28 mouse cellular contexts compared by ENCODE assay signal in genomic region chr11:9647272-9647671, GRCm38 (mm10).
DNase-seq lines count a peak whose midpoint lies in the region; ATAC-seq lines count a peak whose summit lies in the region.
"Had no signal": no experiment of that assay in that cellular context is flagged by ENCODE, and none has a peak within 500 bp of the region (broad histone marks: within the 10 kb centered on the region; RNA-seq: fewer than 3 reads in every experiment).

No protein-coding gene starts in this region.

- 84% methylated on average over 3 of the region's 3 CpGs for WGBS in forebrain, embryonic 14.5 days
- 90% methylated on average over 3 of the region's 3 CpGs for WGBS in forebrain, embryonic 11.5 days
- 78% methylated on average over 3 of the region's 3 CpGs for WGBS in hindbrain, embryonic 16.5 days
- whole genome bisulfite sequencing in hindbrain, embryonic 12.5 days, result 80% methylated on average over 3 of the region's 3 CpGs
- WGBS in midbrain, embryonic 16.5 days, result 84% methylated on average over 3 of the region's 3 CpGs
- 88% methylated on average over 3 of the region's 3 CpGs for WGBS in midbrain, embryonic 14.5 days

- H3K9ac ChIP-seq in forebrain, embryonic 14.5 days (ENCODE audit: low read length), result no peak overlapping the region
- no peak overlapping the region for H3K9ac ChIP-seq in forebrain, embryonic 11.5 days (ENCODE audit: low read length)
- no peak overlapping the region for H3K9ac ChIP-seq in hindbrain, embryonic 16.5 days (ENCODE audit: low read depth, low read length)
- no peak overlapping the region for H3K9ac ChIP-seq in hindbrain, embryonic 12.5 days
- H3K9ac ChIP-seq in midbrain, embryonic 16.5 days (ENCODE audit: low read depth, low read length), result no peak overlapping the region
- no peak overlapping the region for H3K9ac ChIP-seq in midbrain, embryonic 14.5 days (replicated peaks; ENCODE audit: low read length)
- H3K9ac ChIP-seq: embryonic facial prominence, embryonic 13.5 days; forebrain, embryonic 15.5 days; hindbrain, embryonic 14.5 days; intestine, embryonic 15.5 days had no signal

- H3K4me1 ChIP-seq in forebrain, embryonic 14.5 days (ENCODE audit: control insufficient read depth, insufficient read depth, low read length), result no peaks in the 10 kb centered on the region
- no peaks in the 10 kb centered on the region for H3K4me1 ChIP-seq in forebrain, embryonic 11.5 days (replicated peaks; ENCODE audit: control insufficient read depth, insufficient read depth, low read length)
- H3K4me1 ChIP-seq in hindbrain, embryonic 16.5 days (ENCODE audit: control insufficient read depth, insufficient read depth, low read depth, low read length), result no peaks in the 10 kb centered on the region
- no peaks in the 10 kb centered on the region for H3K4me1 ChIP-seq in hindbrain, embryonic 12.5 days
- H3K4me1 ChIP-seq in midbrain, embryonic 16.5 days (ENCODE audit: control insufficient read depth, insufficient read depth, low read length), result no peaks in the 10 kb centered on the region
- no peaks in the 10 kb centered on the region for H3K4me1 ChIP-seq in midbrain, embryonic 14.5 days (ENCODE audit: control insufficient read depth, insufficient read depth, low read length)
- H3K4me1 ChIP-seq: embryonic facial prominence, embryonic 10.5 days; embryonic facial prominence, embryonic 13.5 days; intestine, embryonic 15.5 days had no signal

- no peaks in the 10 kb centered on the region for H3K9me3 ChIP-seq in forebrain, embryonic 14.5 days (replicated peaks; ENCODE audit: control insufficient read depth, low read length)
- no peaks in the 10 kb centered on the region for H3K9me3 ChIP-seq in forebrain, embryonic 11.5 days (ENCODE audit: control insufficient read depth, low read length)
- H3K9me3 ChIP-seq in hindbrain, embryonic 16.5 days (ENCODE audit: control insufficient read depth, low read length), result no peaks in the 10 kb centered on the region
- no peaks in the 10 kb centered on the region for H3K9me3 ChIP-seq in hindbrain, embryonic 12.5 days (replicated peaks)
- H3K9me3 ChIP-seq in midbrain, embryonic 16.5 days (replicated peaks; ENCODE audit: control insufficient read depth, low read length, poor library complexity, severe bottlenecking), result no peaks in the 10 kb centered on the region
- no peaks in the 10 kb centered on the region for H3K9me3 ChIP-seq in midbrain, embryonic 14.5 days (ENCODE audit: control insufficient read depth, low read length)
- H3K9me3 ChIP-seq: embryonic facial prominence, embryonic 10.5 days; embryonic facial prominence, embryonic 13.5 days; forebrain, embryonic 15.5 days; G1E; intestine, embryonic 15.5 days had no signal

- no peak overlapping the region for H3K4me3 ChIP-seq in forebrain, embryonic 14.5 days (ENCODE audit: low read depth, low read length)
- no peak overlapping the region for H3K4me3 ChIP-seq in forebrain, embryonic 11.5 days (ENCODE audit: low read depth, low read length)
- H3K4me3 ChIP-seq in hindbrain, embryonic 16.5 days (ENCODE audit: low read length), result no peak overlapping the region
- no peak overlapping the region for H3K4me3 ChIP-seq in hindbrain, embryonic 12.5 days
- no peak overlapping the region for H3K4me3 ChIP-seq in midbrain, embryonic 16.5 days (ENCODE audit: low read depth, low read length)
- no peak overlapping the region for H3K4me3 ChIP-seq in midbrain, embryonic 14.5 days (replicated peaks; ENCODE audit: low read depth, low read length)
- H3K4me3 ChIP-seq: embryonic facial prominence, embryonic 10.5 days; embryonic facial prominence, embryonic 13.5 days; erythroblast, embryonic 14.5 days; forebrain, embryonic 15.5 days; heart, adult 2 months; intestine, embryonic 15.5 days had no signal

- ATAC-seq in forebrain, embryonic 14.5 days, result no peak
- no peak for ATAC-seq in forebrain, embryonic 11.5 days (replicated peaks; ENCODE audit: low FRiP score)
- ATAC-seq in hindbrain, embryonic 16.5 days, result peak; percentile 50; the same call in 1 of the 2 replicates
- ATAC-seq in hindbrain, embryonic 12.5 days (ENCODE audit: low FRiP score), result no peak
- ATAC-seq in midbrain, embryonic 16.5 days, result peak; percentile 51
- ATAC-seq in midbrain, embryonic 14.5 days (ENCODE audit: low FRiP score, low TSS enrichment), result no peak
- ATAC-seq: forebrain, embryonic 15.5 days; intestine, embryonic 15.5 days; Patski had no signal

- H3K27me3 ChIP-seq in forebrain, embryonic 14.5 days (replicated peaks; ENCODE audit: control insufficient read depth, insufficient read depth, low read length), result no peaks in the 10 kb centered on the region
- no peaks in the 10 kb centered on the region for H3K27me3 ChIP-seq in forebrain, embryonic 11.5 days (ENCODE audit: control insufficient read depth, insufficient read depth, low read length)
- H3K27me3 ChIP-seq in hindbrain, embryonic 16.5 days (replicated peaks; ENCODE audit: control insufficient read depth, insufficient read depth, low read length), result no peaks in the 10 kb centered on the region
- no peaks in the 10 kb centered on the region for H3K27me3 ChIP-seq in hindbrain, embryonic 12.5 days
- no peaks in the 10 kb centered on the region for H3K27me3 ChIP-seq in midbrain, embryonic 16.5 days (ENCODE audit: control insufficient read depth, insufficient read depth, low read depth, low read length)
- no peaks in the 10 kb centered on the region for H3K27me3 ChIP-seq in midbrain, embryonic 14.5 days (ENCODE audit: control insufficient read depth, insufficient read depth, low read length)
- H3K27me3 ChIP-seq: CH12.LX; embryonic facial prominence, embryonic 13.5 days; forebrain, embryonic 15.5 days; intestine, embryonic 15.5 days; Patski had no signal

- H3K27ac ChIP-seq in forebrain, embryonic 14.5 days (ENCODE audit: low read depth, low read length), result no peak overlapping the region
- H3K27ac ChIP-seq in forebrain, embryonic 11.5 days (ENCODE audit: low read depth, low read length), result no peak overlapping the region
- H3K27ac ChIP-seq in hindbrain, embryonic 16.5 days (ENCODE audit: low read depth, low read length), result no peak overlapping the region
- H3K27ac ChIP-seq in hindbrain, embryonic 12.5 days, result no peak overlapping the region
- H3K27ac ChIP-seq in midbrain, embryonic 16.5 days (ENCODE audit: low read length), result no peak overlapping the region
- no peak overlapping the region for H3K27ac ChIP-seq in midbrain, embryonic 14.5 days (replicated peaks; ENCODE audit: low read depth, low read length)
- H3K27ac ChIP-seq: embryonic facial prominence, embryonic 10.5 days; embryonic facial prominence, embryonic 13.5 days; forebrain, embryonic 15.5 days; heart, adult 2 months; hindbrain, embryonic 14.5 days; intestine, embryonic 15.5 days had no signal

- DNase-seq in forebrain, embryonic 14.5 days (ENCODE audit: low spot score), result peak; percentile 10
- no peak for DNase-seq in forebrain, embryonic 11.5 days (ENCODE audit: low spot score)
- DNase-seq in midbrain, embryonic 14.5 days, result no peak
- no peak for DNase-seq in T-cell, adult 2 months (ENCODE audit: low spot score)
- DNase-seq: adrenal gland, adult 2 months; adrenal gland, postnatal 14 days; B cell, adult 2 months; cerebellum, adult 11-12 months; cerebellum, adult 8-10 months; cerebellum, postnatal 36 days; gastrocnemius, postnatal 10 days; gastrocnemius, postnatal 36 days; heart, adult 2 months; heart, postnatal 14 days; kidney, adult 11 months had no signal

- H3K4me2 ChIP-seq in forebrain, embryonic 14.5 days (ENCODE audit: low read length), result no peak overlapping the region
- H3K4me2 ChIP-seq in forebrain, embryonic 11.5 days (ENCODE audit: low read depth, low read length, severe bottlenecking), result no peak overlapping the region
- no peak overlapping the region for H3K4me2 ChIP-seq in hindbrain, embryonic 16.5 days (ENCODE audit: low read length)
- H3K4me2 ChIP-seq in hindbrain, embryonic 12.5 days (replicated peaks), result no peak overlapping the region
- H3K4me2 ChIP-seq in midbrain, embryonic 16.5 days (ENCODE audit: low read length), result no peak overlapping the region
- H3K4me2 ChIP-seq in midbrain, embryonic 14.5 days (ENCODE audit: low read length), result no peak overlapping the region
- H3K4me2 ChIP-seq: embryonic facial prominence, embryonic 13.5 days; forebrain, embryonic 15.5 days; heart, embryonic 11.5 days; hindbrain, embryonic 14.5 days; intestine, embryonic 15.5 days had no signal

- H3K36me3 ChIP-seq in forebrain, embryonic 14.5 days (ENCODE audit: control insufficient read depth, insufficient read depth, low read length), result no peaks in the 10 kb centered on the region
- H3K36me3 ChIP-seq in forebrain, embryonic 11.5 days (ENCODE audit: control insufficient read depth, insufficient read depth, low read length), result no peaks in the 10 kb centered on the region
- H3K36me3 ChIP-seq in hindbrain, embryonic 16.5 days (ENCODE audit: control insufficient read depth, insufficient read depth, low read length), result no peaks in the 10 kb centered on the region
- H3K36me3 ChIP-seq in hindbrain, embryonic 12.5 days, result no peaks in the 10 kb centered on the region
- H3K36me3 ChIP-seq in midbrain, embryonic 16.5 days (ENCODE audit: control insufficient read depth, insufficient read depth, low read length), result no peaks in the 10 kb centered on the region
- no peaks in the 10 kb centered on the region for H3K36me3 ChIP-seq in midbrain, embryonic 14.5 days (ENCODE audit: control insufficient read depth, insufficient read depth, low read length)
- H3K36me3 ChIP-seq: embryonic facial prominence, embryonic 10.5 days; embryonic facial prominence, embryonic 13.5 days; forebrain, embryonic 15.5 days; G1E; intestine, embryonic 15.5 days had no signal

Comparison
In these comparisons a context has a peak if more than half of its experiments do, and no peak if none do; other contexts are left out.
1. ATAC-seq: peak in hindbrain, embryonic 16.5 days (single experiment) and midbrain, embryonic 16.5 days (single experiment); none in forebrain, embryonic 14.5 days (single experiment), forebrain, embryonic 11.5 days (single experiment), hindbrain, embryonic 12.5 days (single experiment) and midbrain, embryonic 14.5 days (single experiment).